Mouse (Mus musculus): ENCODE data around the gene Snrnp48.
A peak's percentile ranks its signal among the peaks of the same experiment; 100 is the strongest.

Snrnp48 gene

DNA sequence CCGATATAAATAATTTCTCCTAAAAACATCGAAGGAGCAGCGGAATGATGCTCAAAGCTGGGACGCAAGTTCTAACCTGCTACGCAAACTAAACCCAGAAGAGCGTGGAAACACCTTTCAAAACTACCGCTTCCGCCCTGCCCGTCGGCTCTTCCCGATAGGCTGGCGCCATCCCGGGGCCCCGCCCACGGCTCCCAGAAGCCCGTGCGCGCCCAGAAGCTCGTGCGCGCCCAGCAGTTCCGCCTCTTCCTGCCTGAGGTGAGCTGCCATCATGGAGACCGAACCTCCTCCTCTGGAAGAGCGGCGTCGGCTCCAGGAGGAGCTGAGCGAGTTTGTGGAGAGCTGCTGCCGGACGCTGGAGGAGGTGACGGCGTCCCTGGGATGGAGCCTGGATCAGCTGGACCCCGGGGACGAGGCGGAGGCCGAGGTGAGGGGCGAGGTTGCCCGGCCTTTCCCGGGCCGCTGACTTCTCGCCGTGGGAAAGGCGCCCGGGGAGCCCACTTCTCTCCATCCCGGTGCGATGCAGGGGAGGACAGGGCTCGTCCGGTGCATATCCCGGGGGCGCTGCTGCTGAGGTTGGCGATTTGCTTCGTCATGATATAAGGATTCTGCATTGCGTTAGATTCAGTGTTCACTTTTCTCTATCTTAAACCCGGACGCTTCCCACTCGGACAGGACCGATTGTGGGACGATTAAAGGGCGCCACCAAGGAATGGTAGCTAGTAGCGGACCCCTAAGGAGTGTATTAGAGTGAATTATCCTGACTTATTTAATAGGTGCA, at the start of gene Snrnp48:
Gene Snrnp48 (plus strand): TSS at position 237 of the 781 bp plus-strand sequence.
- DNase-seq: peak; percentile 84 to 90

DNA sequence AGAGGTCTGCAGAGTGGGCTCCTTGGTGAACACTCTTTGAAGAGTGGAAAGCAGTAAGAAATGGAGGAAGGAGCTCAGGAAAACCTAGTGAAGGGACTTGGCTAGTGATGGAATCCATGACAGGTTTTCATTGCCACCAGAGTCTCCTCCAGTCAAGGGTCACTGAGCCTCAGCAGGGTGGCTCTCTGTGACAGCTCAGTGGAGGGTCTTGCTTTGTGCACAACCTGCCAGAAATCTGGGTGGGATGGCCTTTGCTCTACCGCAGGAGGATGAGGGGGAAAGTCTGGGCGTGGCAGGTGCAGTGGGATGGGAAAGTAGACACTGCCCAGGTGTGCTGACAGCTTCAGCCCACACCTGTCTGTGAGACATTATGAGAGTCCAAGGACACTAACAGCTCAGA, 49.2 kb upstream of the Snrnp48 start:
- DNase-seq: no peak

DNA sequence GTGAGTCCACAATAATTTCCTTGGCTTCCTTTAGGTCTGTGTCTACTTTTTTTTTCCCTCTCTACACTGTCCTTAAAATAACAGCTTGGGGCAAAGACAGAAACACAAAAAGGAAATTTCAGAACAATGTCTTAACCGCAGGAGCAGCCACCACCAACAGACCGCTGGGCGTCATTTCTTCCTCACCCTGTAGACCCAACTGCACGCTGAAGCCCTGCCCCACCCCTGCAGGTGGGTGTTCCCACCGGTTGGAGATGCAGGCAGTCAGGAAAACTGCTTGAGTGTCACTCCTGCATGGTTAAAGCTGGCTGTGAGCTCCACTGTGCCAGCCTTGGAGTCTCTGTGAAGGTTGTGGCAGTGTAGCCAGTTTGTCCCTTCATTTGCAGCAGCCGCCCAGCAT, 47.1 kb upstream of the Snrnp48 start:
- peak in 1 of 2 experiments; percentile 12 for DNase-seq

DNA sequence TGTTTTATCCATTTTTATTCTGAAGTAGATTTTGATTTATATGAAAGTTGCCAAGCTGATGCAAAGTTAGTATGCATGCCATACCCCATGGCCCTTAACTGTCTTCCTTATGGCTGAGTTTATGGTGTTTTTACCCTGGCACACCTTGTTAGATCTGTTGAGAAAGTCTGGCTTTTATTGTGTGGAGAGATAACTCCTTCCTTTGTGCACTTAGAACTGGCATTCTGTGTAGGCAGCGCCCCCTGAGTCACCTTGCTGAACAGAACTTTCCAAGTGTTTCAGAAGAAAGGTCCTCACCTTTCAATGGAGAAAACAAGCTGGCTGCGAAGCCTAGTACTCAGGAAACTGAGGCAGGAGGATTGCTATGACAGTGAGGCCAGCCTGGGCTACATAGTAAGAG, 42.7 kb upstream of the Snrnp48 start:
- no peak for DNase-seq

DNA sequence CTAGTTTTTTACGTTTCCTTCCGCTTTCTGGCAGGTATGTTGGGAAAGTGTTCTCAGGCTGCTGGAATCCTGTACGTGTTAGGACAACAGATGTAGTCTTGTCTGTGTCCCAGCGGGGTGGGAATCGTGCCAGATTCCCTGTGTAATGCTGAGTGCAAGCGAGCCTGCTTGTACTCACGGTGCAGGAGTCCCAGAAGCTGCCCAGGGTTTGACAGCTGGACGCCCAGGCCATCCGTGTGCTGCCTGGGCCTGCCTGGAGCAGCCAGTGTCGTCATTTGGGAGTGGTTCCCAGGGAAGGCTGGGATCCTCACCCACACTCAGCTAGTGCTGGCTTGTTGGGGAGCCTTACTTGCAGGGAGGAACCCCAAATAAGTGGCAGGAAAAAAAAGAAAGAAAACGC, 42.1 kb upstream of the Snrnp48 start:
- no peak for DNase-seq

DNA sequence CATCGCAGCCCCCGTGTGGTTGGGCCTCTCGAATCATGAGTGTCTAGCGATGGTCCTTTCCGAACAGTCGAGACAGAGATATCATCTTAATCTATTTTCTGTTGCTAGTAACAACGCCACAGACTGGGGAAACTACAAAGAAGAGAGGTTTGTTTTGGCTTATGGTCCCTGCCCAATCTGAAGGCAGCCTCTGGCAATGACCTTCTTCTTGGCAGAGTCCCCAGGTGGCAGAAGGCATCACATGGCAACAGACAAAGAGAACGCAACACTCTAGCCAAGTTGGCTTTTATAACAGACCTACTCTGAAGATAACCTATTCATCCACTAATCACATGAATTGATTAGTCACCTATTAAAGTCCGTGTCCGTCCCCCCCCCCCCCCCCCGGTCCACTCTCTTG, 39.8 kb upstream of the Snrnp48 start:
- DNase-seq: no peak

DNA sequence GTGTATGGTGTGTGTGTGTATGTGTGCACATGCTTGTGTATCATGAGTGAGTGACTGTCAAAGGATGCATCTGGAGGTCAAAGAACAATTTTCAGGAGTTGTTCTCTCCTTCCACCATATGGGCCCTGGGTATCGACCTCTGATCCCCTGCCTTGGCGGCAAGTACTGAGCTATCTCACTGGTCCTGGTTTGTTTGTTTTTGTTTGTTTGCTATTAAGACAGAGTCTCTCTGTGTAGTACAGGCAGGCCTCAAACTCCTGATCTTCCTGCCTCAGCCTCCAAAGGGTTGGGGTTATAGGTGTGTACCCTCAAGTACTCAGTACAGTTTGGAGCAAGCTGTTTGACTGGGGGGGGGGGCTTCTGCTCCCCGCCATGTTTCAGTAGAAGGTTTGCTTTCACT, 37.7 kb upstream of the Snrnp48 start:
- DNase-seq: no peak

DNA sequence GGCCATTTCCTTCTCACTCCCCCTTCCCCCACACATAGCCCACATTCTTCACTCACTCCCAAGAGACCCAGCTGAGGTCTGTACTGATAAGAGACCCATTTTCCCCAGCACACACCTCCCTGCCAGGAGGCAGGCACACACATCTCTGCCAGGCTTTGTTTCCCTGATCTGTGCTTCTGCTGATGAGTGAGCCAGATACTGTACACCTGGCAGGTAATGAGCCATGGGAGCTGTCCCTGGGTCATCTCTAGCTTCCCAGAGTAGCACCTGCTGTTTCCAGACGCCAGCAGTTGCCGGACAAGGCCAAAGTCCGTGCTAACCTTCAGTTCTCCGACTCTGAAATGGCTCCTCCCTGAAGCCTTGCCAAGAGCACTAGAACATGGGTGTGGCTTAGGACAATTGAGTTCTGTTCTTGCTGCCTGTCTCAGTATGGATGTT, 34.0 kb upstream of the Snrnp48 start:
- DNase-seq: no peak

DNA sequence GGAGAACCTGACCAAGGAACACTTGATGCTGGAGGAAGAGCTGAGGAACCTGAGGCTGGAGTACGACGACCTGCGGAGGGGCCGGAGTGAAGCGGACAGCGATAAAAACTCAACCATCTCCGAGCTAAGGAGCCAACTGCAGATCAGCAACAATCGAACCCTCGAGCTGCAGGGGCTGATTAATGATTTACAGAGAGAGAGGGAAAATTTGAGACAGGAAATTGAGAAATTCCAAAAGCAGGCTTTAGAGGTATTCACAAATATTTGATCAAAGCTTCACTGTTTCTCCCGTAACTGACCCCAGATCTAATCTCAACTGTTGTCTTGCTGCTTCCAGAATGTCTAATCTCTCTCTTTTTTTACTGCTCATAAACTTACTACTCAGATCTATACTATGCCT, 11.3 kb upstream of the Snrnp48 start:
- no peak for DNase-seq

DNA sequence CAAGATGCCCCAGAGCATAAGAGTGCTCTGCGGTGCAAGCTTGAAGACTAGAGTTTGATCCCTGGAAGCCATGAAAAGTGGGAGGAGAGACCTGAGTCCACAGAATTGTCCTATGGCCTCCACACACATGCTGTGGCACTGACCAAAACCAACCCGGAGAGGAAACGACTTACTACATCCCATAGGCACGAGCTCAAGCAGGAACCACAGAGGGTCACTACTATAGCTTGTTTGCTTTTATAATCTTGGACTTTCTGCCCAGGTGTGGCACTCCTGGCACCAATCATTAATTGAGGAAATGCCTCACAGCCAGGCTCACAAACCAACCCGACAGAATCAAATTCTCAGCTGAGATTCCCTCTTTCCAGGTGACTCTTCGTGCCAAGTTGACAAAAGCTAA, 3.3 kb upstream of the Snrnp48 start:
- no peak for DNase-seq

DNA sequence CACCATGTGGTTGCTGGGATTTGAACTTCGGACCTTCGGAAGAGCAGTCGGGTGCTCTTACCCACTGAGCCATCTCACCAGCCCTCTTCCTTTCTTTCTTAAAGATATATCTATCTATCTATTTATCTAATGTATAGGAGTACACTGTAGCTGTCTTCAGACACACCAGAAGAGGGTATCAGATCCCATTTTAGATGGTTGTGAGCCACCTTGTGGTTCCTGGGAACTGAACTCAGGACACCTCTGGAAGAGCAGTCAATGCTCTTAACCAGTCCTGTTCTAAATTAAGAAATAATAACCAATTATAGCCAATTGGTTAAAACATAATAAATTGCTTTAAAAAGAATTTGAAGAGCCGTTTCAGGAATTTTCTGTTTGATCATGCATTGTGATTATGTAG, 567 bp upstream of the Snrnp48 start:
- DNase-seq: no peak

DNA sequence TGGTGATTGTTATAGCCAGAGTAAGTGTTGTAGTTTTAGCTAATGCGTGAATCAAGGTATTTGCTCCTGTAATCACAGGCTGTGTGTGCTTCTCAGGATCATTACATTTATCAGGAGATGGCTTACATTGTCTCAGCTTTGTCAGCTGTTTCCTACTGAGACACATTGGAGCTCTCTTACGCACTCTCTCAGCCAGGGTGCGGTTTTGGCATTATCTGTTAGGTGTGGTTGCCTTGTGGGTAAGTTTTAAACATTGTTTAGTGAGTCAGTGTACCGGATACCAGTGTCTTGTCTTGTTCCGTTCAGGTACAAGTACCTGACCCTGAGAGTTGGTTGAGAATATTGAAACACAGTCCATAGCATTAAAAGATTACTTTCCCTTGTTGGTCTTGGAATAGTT, 6.4 kb downstream of the Snrnp48 start:
- DNase-seq: no peak

DNA sequence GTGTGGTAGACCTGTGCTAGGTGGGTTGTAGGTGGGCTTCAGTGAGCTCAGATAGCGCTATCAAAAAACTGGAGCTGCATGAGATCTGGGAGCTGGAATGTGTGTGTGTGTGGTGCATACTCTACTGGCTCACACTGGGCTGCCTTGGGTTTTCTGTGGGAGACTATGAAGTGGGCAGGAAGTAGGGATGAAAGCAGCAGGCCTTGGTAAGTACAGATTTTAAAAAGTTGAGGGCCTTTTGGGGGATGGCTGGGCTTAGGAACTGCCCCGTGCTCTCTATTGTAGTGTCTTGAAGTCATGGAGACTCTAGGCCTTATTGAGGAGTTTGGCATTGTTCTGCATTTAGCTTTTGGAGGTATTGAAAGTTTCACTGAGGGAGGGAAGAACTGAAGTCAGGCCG, 13.9 kb downstream of the Snrnp48 start:
- no peak for DNase-seq

DNA sequence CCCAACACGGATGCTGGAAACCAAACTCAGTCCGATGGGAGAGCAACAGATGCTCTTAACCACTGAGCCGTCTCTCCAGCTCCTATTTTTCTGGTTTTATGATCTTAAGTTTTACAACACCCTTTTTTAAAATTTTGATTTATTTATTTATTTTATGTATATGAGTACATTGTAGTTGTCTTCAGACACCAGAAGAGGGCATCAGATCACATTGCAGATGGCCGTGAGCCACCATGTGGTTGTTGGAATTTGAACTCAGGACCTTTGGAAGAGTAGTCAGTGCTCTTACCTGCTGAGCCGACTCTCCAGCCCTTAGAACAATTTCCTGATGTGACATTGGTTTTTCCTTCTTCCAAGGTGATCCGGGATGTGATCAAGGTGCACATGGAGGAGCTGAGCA, 15.6 kb downstream of the Snrnp48 start:
- no peak for DNase-seq

DNA sequence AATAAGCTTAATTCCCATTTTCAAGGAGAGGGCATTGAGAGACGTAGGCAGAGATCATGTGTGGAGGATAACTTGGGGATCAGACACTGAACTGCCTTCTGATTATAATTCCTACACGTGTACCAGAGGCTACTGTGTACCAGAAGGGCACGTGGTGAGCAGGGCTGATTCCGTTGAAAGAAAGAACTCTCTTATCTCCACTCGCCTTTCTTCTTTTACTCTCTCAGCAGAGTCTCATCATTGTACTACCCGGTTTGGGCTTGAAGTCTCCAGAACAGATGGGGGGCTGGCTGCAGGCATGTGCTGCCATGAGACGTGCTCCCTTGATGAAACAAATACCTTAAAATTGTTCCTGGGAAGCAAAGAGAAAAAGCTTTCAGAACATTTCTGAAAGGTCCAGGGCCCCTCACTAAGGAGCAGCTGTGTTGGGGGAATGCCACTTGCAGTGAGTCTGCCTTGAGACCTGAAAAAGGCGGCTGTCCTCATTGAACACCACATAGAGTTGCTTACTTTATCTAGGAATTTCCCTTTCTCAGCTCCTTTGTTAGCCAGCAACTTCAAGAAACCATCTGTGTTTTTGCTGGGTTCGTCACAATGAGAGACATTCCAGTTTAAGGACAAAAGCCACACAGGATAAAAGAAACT, 25.6 kb downstream of the Snrnp48 start:
- no peak for DNase-seq

DNA sequence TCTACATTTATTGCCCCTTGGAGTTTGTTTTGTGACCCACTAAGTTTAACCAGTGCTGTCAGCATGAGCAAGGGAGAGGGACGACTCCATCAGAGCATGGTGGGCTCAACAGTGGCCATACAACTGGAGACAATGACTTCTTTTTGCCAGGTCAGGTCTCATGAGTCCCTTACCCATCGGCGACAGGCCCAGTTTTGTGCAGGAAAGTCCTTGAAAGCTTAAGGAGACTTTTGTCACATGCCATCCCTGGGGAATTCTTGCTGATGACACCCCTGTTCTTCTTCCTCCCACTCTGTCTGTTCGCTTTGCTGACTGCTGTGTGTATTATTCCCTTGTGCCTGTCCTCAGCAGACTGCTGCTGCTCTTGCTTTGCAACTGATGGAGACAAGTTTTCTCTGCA, 27.7 kb downstream of the Snrnp48 start:
- no peak for DNase-seq

DNA sequence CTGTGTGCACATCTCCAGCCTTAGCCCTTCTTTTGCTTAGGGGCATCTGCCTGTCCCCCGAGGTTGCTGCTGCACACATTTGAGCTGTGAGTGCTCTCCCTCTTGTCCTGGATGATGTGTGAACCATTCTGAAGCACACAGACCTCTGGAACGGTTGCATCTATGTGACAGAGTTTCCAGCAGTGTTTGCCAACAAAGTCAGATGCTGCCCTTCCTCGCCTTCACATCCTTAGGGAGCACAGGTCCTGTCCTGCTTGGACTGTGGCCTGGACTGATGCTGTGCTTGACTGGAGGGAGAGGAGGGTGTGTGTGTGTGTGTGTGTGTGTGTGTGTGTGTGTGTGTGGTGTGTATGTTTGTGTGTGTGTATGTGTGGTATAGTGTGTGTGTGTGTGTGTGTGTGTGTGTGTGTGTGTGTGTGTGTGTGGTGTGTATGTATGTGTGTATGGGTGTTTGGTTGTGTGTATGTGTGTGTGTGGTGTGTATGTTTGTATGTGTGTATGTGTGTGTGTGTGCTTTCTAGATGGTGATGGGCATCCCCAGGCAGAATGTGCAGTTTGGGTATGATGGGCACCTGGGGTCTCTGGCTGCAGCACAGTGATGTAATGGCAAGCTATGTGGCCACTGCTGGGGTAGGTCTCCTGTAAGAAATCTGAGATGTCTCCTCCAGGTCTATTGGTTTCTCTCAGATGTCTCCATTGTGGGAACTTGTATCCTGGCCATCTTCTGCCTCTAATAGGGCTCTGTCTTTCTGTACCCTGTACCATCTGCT, 28.3 kb downstream of the Snrnp48 start:
- no peak for DNase-seq

DNA sequence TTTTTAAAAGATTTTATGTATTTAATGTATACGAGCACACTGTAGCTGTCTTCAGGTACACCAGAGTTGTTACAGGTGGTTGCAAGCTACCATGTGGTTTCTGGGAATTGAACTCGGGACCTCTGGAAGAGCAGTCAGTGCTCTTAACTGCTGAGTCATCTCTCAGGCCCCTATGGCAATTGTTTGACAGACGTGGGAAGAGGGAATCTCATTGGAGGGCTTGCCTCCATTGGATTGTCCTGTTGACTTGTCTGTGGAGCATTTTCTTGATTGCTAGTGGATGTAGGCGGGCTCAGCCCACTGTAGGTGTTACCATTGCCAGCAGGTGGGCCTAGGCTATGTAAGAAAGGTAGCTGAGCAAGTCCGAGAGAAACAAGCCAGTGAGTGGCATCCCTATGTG, 29.9 kb downstream of the Snrnp48 start:
- DNase-seq: no peak

DNA sequence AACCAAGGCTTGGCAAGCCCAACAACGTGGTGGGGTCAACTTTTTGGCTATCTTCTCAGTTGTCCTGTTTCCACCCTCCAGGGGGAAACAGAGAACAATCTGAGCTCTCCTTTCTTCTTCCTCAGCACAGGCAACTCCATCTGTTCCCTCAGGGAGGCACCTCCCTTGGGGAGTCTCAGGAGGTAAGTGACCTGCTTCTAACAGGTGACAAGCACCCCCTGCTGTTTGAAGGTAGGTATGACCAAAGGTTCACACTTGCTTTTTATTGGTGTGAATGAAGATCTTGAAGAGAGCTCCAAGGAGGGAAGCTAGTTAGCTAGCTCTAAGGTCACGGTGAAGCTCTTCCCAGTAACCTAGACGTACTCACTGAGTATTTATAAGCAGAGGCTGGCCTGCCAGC, 30.6 kb downstream of the Snrnp48 start:
- no peak for DNase-seq

DNA sequence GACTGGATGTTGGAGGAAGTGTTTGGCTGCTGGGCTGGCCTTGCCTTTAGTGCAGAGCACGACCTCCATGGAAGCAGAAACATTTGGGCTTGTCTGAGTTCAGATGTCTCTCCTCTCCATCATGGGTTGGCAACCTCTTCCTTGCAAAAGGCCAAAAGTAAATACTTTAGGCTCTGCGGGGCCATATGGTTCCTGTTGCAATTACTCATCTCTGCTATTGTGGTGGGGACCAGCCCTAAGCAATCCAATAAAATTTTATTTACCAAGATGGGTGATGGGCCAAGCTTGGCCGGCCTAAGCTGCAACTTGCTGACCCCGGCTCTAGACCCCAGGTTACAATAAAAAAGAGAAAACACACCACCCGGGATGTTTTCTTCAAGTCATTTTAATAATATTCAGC, 43.4 kb downstream of the Snrnp48 start:
- no peak for DNase-seq

DNA sequence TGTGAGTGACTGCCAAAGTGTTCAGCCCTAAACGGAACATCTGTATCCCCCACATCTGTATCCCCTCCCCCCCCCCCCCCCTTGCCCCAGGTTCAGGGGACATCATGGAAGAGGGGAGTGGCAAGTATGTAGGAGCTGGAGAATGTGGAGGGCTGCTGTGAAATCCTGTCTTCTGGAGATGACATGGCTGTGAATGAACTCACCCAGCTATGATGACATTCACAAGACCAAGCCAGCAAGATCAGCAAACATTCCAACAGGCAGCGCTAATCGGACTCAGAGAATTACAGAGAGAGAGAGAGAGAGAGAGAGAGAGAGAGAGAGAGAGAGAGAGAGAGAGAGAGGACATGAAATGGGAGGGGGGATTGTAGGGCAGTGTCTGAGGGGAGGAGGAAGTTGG, 46.5 kb downstream of the Snrnp48 start:
- DNase-seq: no peak

DNA sequence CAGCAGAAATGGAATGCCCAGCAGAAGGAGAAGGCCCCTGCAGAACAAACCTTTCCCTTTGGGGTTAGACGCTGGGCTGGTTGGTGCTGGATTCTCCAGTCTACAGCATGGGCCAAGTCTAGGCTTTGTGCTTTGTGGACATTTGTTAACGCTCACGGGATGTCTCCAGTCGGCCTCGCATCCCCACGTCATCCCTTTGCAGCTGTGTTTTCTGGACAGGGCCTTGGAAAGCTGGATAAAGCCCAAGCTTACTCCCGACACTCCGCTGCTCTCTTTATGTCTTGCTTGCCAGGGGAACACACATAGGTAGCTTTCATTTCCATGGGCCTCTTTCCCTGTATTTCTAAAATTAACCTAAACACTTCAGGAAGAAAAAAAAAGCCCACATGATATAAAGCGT, 49.0 kb downstream of the Snrnp48 start:
- DNase-seq: no peak

DNA sequence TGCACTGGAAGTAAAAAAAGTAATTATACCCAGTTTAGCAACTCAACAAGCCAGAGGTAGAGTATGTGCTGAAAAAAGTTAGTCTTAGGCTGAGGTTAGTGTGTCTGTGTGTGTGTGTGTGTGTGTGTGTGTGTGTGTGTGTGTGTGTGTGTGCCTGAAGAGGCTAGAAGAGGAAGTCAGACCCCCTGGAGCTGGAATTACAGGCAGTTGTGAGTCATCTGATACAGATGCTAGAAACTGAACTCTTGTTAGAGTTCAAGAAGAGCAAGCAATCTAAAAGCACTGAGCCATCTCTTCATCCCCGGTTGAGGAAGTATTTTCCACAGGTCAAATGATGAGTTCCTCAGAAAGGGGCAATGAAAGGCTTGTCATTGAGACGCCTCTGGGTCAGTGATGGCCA, 54.2 kb downstream of the Snrnp48 start:
- DNase-seq: no peak

Measured in thymus, postnatal 36 days (tissue).